Mouse (Mus musculus): Measurements from ENCODE around the gene Ech1. TPM values are rescaled to one million over a fixed set of nuclear protein-coding genes. Genes with fewer than 3 reads are reported as not detected.

Gene Ech1
- polyA plus RNA-seq, 1 experiment, result 85.7 TPM

DNA sequence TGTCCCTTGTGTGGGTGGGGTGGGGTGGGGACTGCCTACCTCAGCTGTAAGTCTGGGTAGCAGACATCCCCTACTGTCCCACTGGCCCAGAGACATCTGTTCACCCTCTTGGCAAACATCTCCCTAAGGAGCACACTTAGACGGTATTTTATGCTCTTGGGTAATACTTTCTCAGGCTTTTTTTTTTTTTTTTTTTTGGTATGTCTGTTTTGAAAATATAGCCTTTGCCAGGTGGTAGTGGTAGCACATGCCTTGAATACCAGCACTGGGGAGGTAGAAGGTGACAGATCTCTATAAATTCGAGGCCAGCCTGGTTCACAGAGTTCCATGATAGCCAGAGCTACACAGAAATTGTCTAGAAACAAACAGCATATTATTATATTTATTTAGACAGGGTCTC is 1.1 kb upstream of the Ech1 start:
- Histone ChIP-seq H3K4me1 (ENCODE audit: control insufficient read depth, insufficient read depth, low read length) (peaks cover 43% of the 10 kb centered on the region), H3K27ac (ENCODE audit: insufficient read depth, low read depth, low read length) (no peak overlapping the region), H3K4me3 (ENCODE audit: insufficient read depth, low read length) (no peak overlapping the region)
- TF ChIP-seq CTCF (IDR thresholded peaks at IDR 0.05; ENCODE audit: low read depth, low read length) (no peak), POLR2A (IDR thresholded peaks at IDR 0.05; ENCODE audit: borderline replicate concordance, low read depth, low read length) (no peak)

DNA sequence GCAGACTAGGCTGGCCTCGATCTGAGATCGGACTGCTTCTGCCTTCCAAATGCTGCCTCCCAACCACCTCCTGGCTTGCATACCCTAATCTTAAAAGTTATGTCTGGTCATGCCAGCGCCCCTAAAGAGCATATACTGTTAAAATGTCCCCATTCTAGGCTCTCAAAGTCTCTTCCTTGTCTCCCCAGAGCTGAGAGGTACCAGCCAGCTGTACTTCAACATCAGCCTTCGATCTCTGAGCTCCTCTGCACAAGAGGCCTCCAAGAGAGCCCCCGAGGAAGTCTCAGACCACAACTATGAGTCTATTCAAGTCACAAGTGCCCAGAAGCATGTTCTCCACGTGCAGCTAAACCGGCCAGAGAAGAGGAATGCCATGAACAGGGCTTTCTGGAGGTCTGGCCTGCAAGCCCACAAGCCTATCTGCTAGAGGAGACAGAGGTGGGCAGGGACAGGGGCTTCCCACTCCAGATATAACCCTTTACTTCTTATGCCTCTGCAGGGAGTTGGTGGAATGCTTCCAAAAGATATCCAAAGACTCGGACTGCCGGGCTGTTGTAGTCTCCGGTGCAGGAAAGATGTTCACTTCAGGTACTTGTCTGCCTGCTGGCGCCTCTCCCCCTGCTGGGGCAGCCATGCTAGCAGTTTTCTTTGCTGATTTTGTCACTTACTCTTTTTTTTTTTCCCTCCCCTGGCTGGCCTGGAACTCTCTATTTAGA is 827 bp downstream of the Ech1 start:
- Histone ChIP-seq H3K4me1 (ENCODE audit: control insufficient read depth, insufficient read depth, low read length) (peaks cover 30% of the 10 kb centered on the region), H3K4me3 (ENCODE audit: insufficient read depth, low read length) (peak overlapping the region; percentile 64), H3K27ac (ENCODE audit: insufficient read depth, low read depth, low read length) (peak overlapping the region; percentile 76)
- peak; percentile 67; the same call in 1 of the 2 replicates for TF ChIP-seq POLR2A (IDR thresholded peaks at IDR 0.05; ENCODE audit: borderline replicate concordance, low read depth, low read length)
- TF ChIP-seq CTCF (IDR thresholded peaks at IDR 0.05; ENCODE audit: low read depth, low read length), result no peak

DNA sequence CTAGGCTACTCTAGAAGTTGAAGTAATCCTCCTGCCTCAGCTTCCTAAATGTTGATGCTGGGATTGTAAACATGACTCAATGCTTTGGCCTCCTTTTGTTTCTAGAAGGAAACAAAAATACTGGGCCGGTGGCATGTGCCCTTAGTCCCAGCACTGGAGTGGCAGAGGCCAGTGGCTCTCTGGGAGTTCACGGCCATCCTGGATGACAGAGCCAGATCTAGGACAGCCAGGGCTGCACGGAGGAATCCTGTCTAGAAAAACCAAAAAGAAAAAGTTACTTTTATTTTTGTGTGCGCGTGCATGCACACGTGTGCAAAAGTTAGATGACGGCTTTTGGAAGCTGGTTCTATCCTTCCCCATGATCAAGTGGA is 1.4 kb downstream of the Ech1 start:
- Histone ChIP-seq H3K4me1 (ENCODE audit: control insufficient read depth, insufficient read depth, low read length) (peaks cover 27% of the 10 kb centered on the region), H3K27ac (ENCODE audit: insufficient read depth, low read depth, low read length) (no peak overlapping the region; the same call in 1 of the 2 replicates), H3K4me3 (ENCODE audit: insufficient read depth, low read length) (no peak overlapping the region)
- TF ChIP-seq POLR2A (IDR thresholded peaks at IDR 0.05; ENCODE audit: borderline replicate concordance, low read depth, low read length), result no peak

DNA sequence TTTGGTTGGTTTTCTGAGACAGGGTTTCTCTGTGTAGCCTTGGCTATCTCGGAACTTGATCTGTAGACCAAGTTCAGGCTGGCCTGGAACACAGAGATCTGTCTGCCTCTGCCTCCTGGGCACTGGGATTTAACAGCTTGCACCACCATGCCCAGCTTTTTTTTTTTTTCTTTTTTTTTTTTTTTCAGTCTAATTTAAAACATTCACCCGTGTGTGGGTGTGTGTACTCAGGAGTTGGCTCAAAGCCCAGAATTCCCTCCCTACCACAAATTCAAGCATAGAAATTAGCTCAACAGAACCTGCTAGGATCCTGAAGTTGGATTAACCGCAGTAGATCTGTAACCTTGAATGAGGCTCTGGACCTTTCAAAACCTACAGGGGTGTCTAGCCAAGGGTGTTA is 2.3 kb downstream of the Ech1 start:
- Histone ChIP-seq H3K4me3 (ENCODE audit: insufficient read depth, low read length) (no peak overlapping the region), H3K27ac (ENCODE audit: insufficient read depth, low read depth, low read length) (no peak overlapping the region), H3K4me1 (ENCODE audit: control insufficient read depth, insufficient read depth, low read length) (peaks cover 30% of the 10 kb centered on the region)
- TF ChIP-seq POLR2A (IDR thresholded peaks at IDR 0.05; ENCODE audit: borderline replicate concordance, low read depth, low read length), result no peak
- TF ChIP-seq CTCF (IDR thresholded peaks at IDR 0.05; ENCODE audit: low read depth, low read length), result no peak

DNA sequence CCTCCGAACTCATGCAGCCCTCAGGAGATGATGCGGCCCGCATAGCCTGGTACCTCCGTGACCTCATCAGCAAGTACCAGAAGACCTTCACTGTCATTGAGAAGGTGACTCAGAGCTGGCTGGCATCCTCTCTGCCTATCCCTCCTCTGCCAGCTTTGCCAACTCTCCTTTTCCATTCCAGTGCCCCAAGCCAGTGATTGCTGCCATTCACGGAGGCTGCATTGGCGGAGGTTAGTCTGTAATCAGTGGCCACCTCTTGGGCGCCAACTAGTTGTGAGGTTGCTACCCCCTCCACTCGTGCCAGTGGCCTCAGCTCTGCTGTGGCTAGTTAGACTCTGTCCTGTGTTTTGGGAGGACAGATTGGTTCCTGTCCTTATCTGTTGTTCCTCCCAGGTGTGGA is 4.8 kb downstream of the Ech1 start:
- no peak overlapping the region for H3K27ac ChIP-seq (ENCODE audit: insufficient read depth, low read depth, low read length)
- H3K4me3 ChIP-seq (ENCODE audit: insufficient read depth, low read length), result no peak overlapping the region
- TF ChIP-seq CTCF (IDR thresholded peaks at IDR 0.05; ENCODE audit: low read depth, low read length) (no peak), POLR2A (IDR thresholded peaks at IDR 0.05; ENCODE audit: borderline replicate concordance, low read depth, low read length) (no peak)
- peaks cover 23% of the 10 kb centered on the region for H3K4me1 ChIP-seq (ENCODE audit: control insufficient read depth, insufficient read depth, low read length)

DNA sequence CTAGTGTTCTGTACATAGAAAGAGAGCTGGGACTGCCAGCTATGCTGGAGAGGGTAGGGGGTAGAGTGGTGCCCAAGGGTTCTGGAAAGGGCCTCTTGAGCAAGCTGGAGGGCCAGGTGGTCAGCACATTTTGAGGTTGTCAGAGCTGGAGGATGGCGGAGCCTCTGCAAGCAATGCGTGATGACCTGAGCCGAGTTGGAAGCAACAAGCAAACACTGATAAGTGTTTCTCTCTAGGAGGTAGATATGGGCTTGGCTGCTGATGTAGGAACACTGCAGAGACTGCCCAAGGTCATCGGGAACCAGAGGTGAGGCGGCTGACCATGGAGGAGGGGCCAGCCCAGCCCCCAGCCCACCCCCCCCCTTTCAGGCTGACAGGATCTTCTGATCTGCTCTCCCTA is 6.0 kb downstream of the Ech1 start:
- TF ChIP-seq POLR2A (IDR thresholded peaks at IDR 0.05; ENCODE audit: borderline replicate concordance, low read depth, low read length) (no peak), CTCF (IDR thresholded peaks at IDR 0.05; ENCODE audit: low read depth, low read length) (no peak)
- Histone ChIP-seq H3K27ac (ENCODE audit: insufficient read depth, low read depth, low read length) (no peak overlapping the region), H3K4me3 (ENCODE audit: insufficient read depth, low read length) (no peak overlapping the region), H3K4me1 (ENCODE audit: control insufficient read depth, insufficient read depth, low read length) (peaks cover 23% of the 10 kb centered on the region)

DNA sequence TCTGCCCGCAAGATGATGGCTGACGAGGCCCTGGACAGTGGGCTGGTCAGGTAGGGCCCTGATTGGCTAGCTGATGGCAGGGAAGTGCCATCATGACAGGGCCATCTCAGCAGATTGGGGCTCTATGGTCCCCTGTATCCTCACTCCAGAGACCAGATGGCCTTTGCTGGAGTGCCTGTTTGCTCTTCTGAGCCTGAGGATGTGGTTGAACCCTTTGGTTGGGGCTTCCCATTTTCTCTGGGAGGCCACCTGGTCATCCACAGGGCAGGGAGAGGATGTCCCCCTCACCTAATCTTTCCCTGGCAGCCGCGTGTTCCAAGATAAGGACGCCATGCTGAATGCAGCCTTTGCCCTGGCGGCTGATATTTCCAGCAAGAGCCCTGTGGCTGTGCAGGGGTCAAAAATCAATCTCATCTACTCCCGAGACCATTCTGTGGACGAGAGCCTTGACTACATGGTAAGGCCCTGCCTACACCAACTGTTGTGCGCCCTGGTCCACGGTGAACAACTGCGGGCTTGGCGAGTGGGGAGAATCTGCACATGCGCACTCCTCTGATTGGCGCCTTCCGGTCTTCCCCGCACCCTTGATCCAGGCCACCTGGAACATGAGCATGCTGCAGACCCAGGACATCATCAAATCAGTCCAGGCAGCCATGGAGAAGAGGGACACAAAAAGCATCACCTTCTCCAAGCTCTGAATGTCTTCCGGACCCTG is 6.6 kb downstream of the Ech1 start:
- Histone ChIP-seq H3K4me3 (ENCODE audit: insufficient read depth, low read length) (no peak overlapping the region), H3K27ac (ENCODE audit: insufficient read depth, low read depth, low read length) (no peak overlapping the region), H3K4me1 (ENCODE audit: control insufficient read depth, insufficient read depth, low read length) (peaks cover 19% of the 10 kb centered on the region)
- TF ChIP-seq CTCF (IDR thresholded peaks at IDR 0.05; ENCODE audit: low read depth, low read length) (no peak), POLR2A (IDR thresholded peaks at IDR 0.05; ENCODE audit: borderline replicate concordance, low read depth, low read length) (no peak)

DNA sequence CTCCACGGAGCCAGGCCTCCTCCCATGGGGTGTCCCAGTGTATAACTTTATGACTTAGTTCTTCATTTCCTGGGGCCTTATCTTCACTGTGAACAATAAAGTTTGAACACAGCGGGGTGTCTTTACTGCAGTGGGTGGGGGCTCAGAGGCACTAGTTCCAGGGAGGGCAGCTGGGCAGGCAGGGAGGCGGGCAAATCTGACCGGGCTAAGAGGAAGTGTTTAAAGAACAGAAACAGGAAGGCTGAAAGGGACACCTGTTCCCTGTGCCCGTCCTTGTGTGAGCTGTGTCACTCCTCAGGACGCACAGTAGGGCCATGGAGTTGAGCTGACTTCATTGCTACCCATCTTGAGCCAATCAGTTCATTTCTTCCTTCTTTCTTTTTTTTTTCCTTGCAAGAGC is 7.1 kb downstream of the Ech1 start:
- 0 out of 2 replicates have a peak overlapping the region, but pooled peaks have one; percentile 4 for H3K27ac ChIP-seq (ENCODE audit: insufficient read depth, low read depth, low read length)
- TF ChIP-seq POLR2A (IDR thresholded peaks at IDR 0.05; ENCODE audit: borderline replicate concordance, low read depth, low read length), result no peak
- no peak for TF ChIP-seq CTCF (IDR thresholded peaks at IDR 0.05; ENCODE audit: low read depth, low read length)
- H3K4me1 ChIP-seq (ENCODE audit: control insufficient read depth, insufficient read depth, low read length), result peaks cover 18% of the 10 kb centered on the region
- no peak overlapping the region for H3K4me3 ChIP-seq (ENCODE audit: insufficient read depth, low read length)

DNA sequence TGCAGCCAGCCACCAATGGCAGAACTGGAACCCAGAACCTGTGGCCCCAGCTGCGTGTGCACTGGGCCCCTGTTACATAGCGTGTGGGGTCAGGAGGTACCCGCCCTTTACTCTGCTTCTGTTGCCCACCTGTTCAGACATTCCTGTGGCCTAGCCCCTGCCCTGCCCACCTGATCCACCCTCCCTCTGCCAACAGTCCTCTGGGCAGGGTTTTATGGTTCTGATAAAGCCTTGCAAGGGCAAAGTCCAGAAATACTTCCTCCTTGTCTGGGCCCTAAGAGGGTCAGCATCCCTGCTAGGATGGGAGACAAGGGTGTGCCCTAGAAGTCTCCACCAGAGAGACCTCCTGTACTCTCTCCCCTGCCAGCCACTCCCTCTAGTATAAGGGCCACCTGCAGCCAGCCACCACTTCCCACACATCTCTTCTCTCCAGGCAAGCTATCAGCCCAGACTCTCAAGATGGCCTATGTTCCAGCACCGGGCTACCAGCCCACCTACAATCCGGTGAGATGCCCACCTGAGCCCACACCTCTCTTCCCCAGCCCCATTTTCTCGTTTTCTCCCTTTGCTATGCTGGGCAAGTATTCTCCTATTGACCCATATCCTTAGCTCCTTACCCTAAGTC is 8.8 kb downstream of the Ech1 start, which contains the start of gene Lgals4:
TSS of gene Lgals4 (plus strand) at position 132 of the 625 bp plus-strand sequence.
- TF ChIP-seq POLR2A (IDR thresholded peaks at IDR 0.05; ENCODE audit: borderline replicate concordance, low read depth, low read length) (no peak), CTCF (IDR thresholded peaks at IDR 0.05; ENCODE audit: low read depth, low read length) (no peak)

DNA sequence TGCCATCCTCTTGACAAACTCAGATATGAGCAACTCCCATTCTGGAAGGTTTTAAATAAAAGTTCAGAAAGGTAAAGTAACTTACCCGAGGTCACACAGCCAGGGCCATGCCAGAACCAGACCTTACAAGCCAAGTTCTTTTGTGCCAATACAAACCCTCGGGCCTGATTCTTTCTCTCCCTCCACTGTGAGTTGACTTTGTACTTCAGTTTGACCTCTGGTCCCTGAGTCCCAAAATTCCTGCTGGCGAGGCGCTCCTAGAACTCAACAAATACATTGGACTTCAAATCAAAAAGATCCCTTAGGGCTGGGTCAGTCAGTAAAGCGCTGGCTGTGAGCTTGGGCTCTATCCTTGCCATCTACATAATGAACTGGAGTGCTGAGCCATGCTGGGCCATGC is 11.9 kb downstream of the Ech1 start:
- TF ChIP-seq CTCF (IDR thresholded peaks at IDR 0.05; ENCODE audit: low read depth, low read length) (no peak), POLR2A (IDR thresholded peaks at IDR 0.05; ENCODE audit: borderline replicate concordance, low read depth, low read length) (no peak)
- Histone ChIP-seq H3K27ac (ENCODE audit: insufficient read depth, low read depth, low read length) (no peak overlapping the region), H3K4me1 (ENCODE audit: control insufficient read depth, insufficient read depth, low read length) (peaks cover 7% of the 10 kb centered on the region), H3K4me3 (ENCODE audit: insufficient read depth, low read length) (no peak overlapping the region)

More for the DNA sequence above, 8.8 kb downstream of the Ech1 start, which contains the start of gene Lgals4:
- H3K4me3 ChIP-seq (ENCODE audit: insufficient read depth, low read length), result no peak within 1 kb of the TSS
- no peak within 1 kb of the TSS for H3K27ac ChIP-seq (ENCODE audit: insufficient read depth, low read depth, low read length)
- H3K4me1 ChIP-seq (ENCODE audit: control insufficient read depth, insufficient read depth, low read length), result peaks cover 8% of the 10 kb centered on the region
